Mouse (Mus musculus): ENCODE measurements around the gene Sdk1. TPM values are rescaled to one million over a fixed set of nuclear protein-coding genes. Genes with fewer than 3 reads are reported as not detected.

Gene Sdk1
- polyA plus RNA-seq, 1 experiment = 1.0 TPM

GRCm38 (mm10) chr5:141295240-141295639 lies 54.0 kb downstream of the Sdk1 start:
- Histone ChIP-seq H3K4me3 (ENCODE audit: low read depth, low read length) (no peak overlapping the region), H3K4me1 (ENCODE audit: control insufficient read depth, insufficient read depth, insufficient read length, low read length) (no peaks in the 10 kb centered on the region), H3K36me3 (ENCODE audit: control insufficient read depth, insufficient read depth, low read length) (no peaks in the 10 kb centered on the region), H3K27ac (ENCODE audit: insufficient read depth, low read depth, low read length) (no peak overlapping the region), H3K27me3 (ENCODE audit: control insufficient read depth, insufficient read depth, low read length) (no peaks in the 10 kb centered on the region)
- 85% methylated on average over 7 of the region's 7 CpGs for WGBS
- TF ChIP-seq POLR2A (IDR thresholded peaks at IDR 0.05; ENCODE audit: low read depth, low read length) (no peak), CTCF (IDR thresholded peaks at IDR 0.05; ENCODE audit: extremely low read depth, insufficient read length, insufficient replicate concordance, low read depth, low read length) (no peak)

GRCm38 (mm10) chr5:141302287-141302694 lies 61.0 kb downstream of the Sdk1 start:
- WGBS = 20% methylated on average over 4 of the region's 4 CpGs
- Histone ChIP-seq H3K36me3 (ENCODE audit: control insufficient read depth, insufficient read depth, low read length) (no peaks in the 10 kb centered on the region), H3K27me3 (ENCODE audit: control insufficient read depth, insufficient read depth, low read length) (no peaks in the 10 kb centered on the region), H3K4me1 (ENCODE audit: control insufficient read depth, insufficient read depth, insufficient read length, low read length) (peaks cover 2% of the 10 kb centered on the region; the same call in 1 of the 2 replicates), H3K4me3 (ENCODE audit: low read depth, low read length) (no peak overlapping the region), H3K27ac (ENCODE audit: insufficient read depth, low read depth, low read length) (no peak overlapping the region)
- TF ChIP-seq POLR2A (IDR thresholded peaks at IDR 0.05; ENCODE audit: low read depth, low read length) (no peak), CTCF (IDR thresholded peaks at IDR 0.05; ENCODE audit: extremely low read depth, insufficient read length, insufficient replicate concordance, low read depth, low read length) (no peak)

GRCm38 (mm10) chr5:141303746-141304145 lies 62.5 kb downstream of the Sdk1 start:
- H3K4me3 ChIP-seq (ENCODE audit: low read depth, low read length) = no peak overlapping the region
- no peaks in the 10 kb centered on the region for H3K36me3 ChIP-seq (ENCODE audit: control insufficient read depth, insufficient read depth, low read length)
- H3K27ac ChIP-seq (ENCODE audit: insufficient read depth, low read depth, low read length) = no peak overlapping the region
- TF ChIP-seq CTCF (IDR thresholded peaks at IDR 0.05; ENCODE audit: extremely low read depth, insufficient read length, insufficient replicate concordance, low read depth, low read length) = no peak
- no peak for TF ChIP-seq POLR2A (IDR thresholded peaks at IDR 0.05; ENCODE audit: low read depth, low read length)
- WGBS = 73% methylated on average over 2 of the region's 2 CpGs
- peaks cover 2% of the 10 kb centered on the region; the same call in 1 of the 2 replicates for H3K4me1 ChIP-seq (ENCODE audit: control insufficient read depth, insufficient read depth, insufficient read length, low read length)
- no peaks in the 10 kb centered on the region for H3K27me3 ChIP-seq (ENCODE audit: control insufficient read depth, insufficient read depth, low read length)

GRCm38 (mm10) chr5:141304706-141305105 lies 63.4 kb downstream of the Sdk1 start:
- Histone ChIP-seq H3K27ac (ENCODE audit: insufficient read depth, low read depth, low read length) (no peak overlapping the region), H3K4me3 (ENCODE audit: low read depth, low read length) (no peak overlapping the region), H3K4me1 (ENCODE audit: control insufficient read depth, insufficient read depth, insufficient read length, low read length) (peaks cover 2% of the 10 kb centered on the region; the same call in 1 of the 2 replicates), H3K36me3 (ENCODE audit: control insufficient read depth, insufficient read depth, low read length) (no peaks in the 10 kb centered on the region), H3K27me3 (ENCODE audit: control insufficient read depth, insufficient read depth, low read length) (no peaks in the 10 kb centered on the region)
- no peak for TF ChIP-seq CTCF (IDR thresholded peaks at IDR 0.05; ENCODE audit: extremely low read depth, insufficient read length, insufficient replicate concordance, low read depth, low read length)
- 77% methylated on average over 2 of the region's 2 CpGs for WGBS

- no peaks in the 10 kb centered on the region for H3K27me3 ChIP-seq (ENCODE audit: control insufficient read depth, insufficient read depth, low read length)
- no peaks in the 10 kb centered on the region for H3K4me1 ChIP-seq (ENCODE audit: control insufficient read depth, insufficient read depth, insufficient read length, low read length)
- H3K36me3 ChIP-seq (ENCODE audit: control insufficient read depth, insufficient read depth, low read length) = no peaks in the 10 kb centered on the region
- H3K27ac ChIP-seq (ENCODE audit: insufficient read depth, low read depth, low read length) = no peak overlapping the region
- H3K4me3 ChIP-seq (ENCODE audit: low read depth, low read length) = no peak overlapping the region
- no peak for TF ChIP-seq CTCF (IDR thresholded peaks at IDR 0.05; ENCODE audit: extremely low read depth, insufficient read length, insufficient replicate concordance, low read depth, low read length)
- no peak for TF ChIP-seq POLR2A (IDR thresholded peaks at IDR 0.05; ENCODE audit: low read depth, low read length)
- WGBS = 72% methylated on average over 1 of the region's 1 CpGs
These were observed 69.4 kb downstream of the Sdk1 start for GRCm38 (mm10) chr5:141310641-141311040.

GRCm38 (mm10) chr5:141311801-141312200 lies 70.5 kb downstream of the Sdk1 start:
- TF ChIP-seq POLR2A (IDR thresholded peaks at IDR 0.05; ENCODE audit: low read depth, low read length) (no peak), CTCF (IDR thresholded peaks at IDR 0.05; ENCODE audit: extremely low read depth, insufficient read length, insufficient replicate concordance, low read depth, low read length) (no peak)
- H3K36me3 ChIP-seq (ENCODE audit: control insufficient read depth, insufficient read depth, low read length) = no peaks in the 10 kb centered on the region
- WGBS = 50% methylated on average over 2 of the region's 2 CpGs
- no peak overlapping the region for H3K4me3 ChIP-seq (ENCODE audit: low read depth, low read length)
- no peak overlapping the region for H3K27ac ChIP-seq (ENCODE audit: insufficient read depth, low read depth, low read length)
- H3K27me3 ChIP-seq (ENCODE audit: control insufficient read depth, insufficient read depth, low read length) = no peaks in the 10 kb centered on the region
- H3K4me1 ChIP-seq (ENCODE audit: control insufficient read depth, insufficient read depth, insufficient read length, low read length) = no peaks in the 10 kb centered on the region

GRCm38 (mm10) chr5:141312305-141312704 lies 71.0 kb downstream of the Sdk1 start:
- WGBS = 65% methylated on average over 4 of the region's 4 CpGs
- TF ChIP-seq POLR2A (IDR thresholded peaks at IDR 0.05; ENCODE audit: low read depth, low read length) = no peak
- no peak for TF ChIP-seq CTCF (IDR thresholded peaks at IDR 0.05; ENCODE audit: extremely low read depth, insufficient read length, insufficient replicate concordance, low read depth, low read length)

GRCm38 (mm10) chr5:141317095-141317494 lies 75.8 kb downstream of the Sdk1 start:
- no peaks in the 10 kb centered on the region for H3K36me3 ChIP-seq (ENCODE audit: control insufficient read depth, insufficient read depth, low read length)
- TF ChIP-seq CTCF (IDR thresholded peaks at IDR 0.05; ENCODE audit: extremely low read depth, insufficient read length, insufficient replicate concordance, low read depth, low read length) (no peak), POLR2A (IDR thresholded peaks at IDR 0.05; ENCODE audit: low read depth, low read length) (no peak)
- no peak overlapping the region for H3K27ac ChIP-seq (ENCODE audit: insufficient read depth, low read depth, low read length)
- H3K27me3 ChIP-seq (ENCODE audit: control insufficient read depth, insufficient read depth, low read length) = no peaks in the 10 kb centered on the region
- no peaks in the 10 kb centered on the region for H3K4me1 ChIP-seq (ENCODE audit: control insufficient read depth, insufficient read depth, insufficient read length, low read length)
- no peak overlapping the region for H3K4me3 ChIP-seq (ENCODE audit: low read depth, low read length)
- 35% methylated on average over 4 of the region's 4 CpGs for WGBS

More at GRCm38 (mm10) chr5:141312305-141312704, 71.0 kb downstream of the Sdk1 start:
- Histone ChIP-seq H3K27ac (ENCODE audit: insufficient read depth, low read depth, low read length) (no peak overlapping the region), H3K4me1 (ENCODE audit: control insufficient read depth, insufficient read depth, insufficient read length, low read length) (no peaks in the 10 kb centered on the region), H3K4me3 (ENCODE audit: low read depth, low read length) (no peak overlapping the region), H3K36me3 (ENCODE audit: control insufficient read depth, insufficient read depth, low read length) (no peaks in the 10 kb centered on the region), H3K27me3 (ENCODE audit: control insufficient read depth, insufficient read depth, low read length) (no peaks in the 10 kb centered on the region)

Data from small intestine, adult 2 months (tissue).